Mouse (Mus musculus) lung, adult 18-20 months (tissue): ENCODE measurements around the gene Glrx5.

Source experiments
- DNase-seq, 2 experiments: peaks; one replicate each; pipeline ENCODE4 v3.0.0; 2022; ENCODE audit warnings: mixed read lengths in 2 of 2

The Glrx5 gene

DNA sequence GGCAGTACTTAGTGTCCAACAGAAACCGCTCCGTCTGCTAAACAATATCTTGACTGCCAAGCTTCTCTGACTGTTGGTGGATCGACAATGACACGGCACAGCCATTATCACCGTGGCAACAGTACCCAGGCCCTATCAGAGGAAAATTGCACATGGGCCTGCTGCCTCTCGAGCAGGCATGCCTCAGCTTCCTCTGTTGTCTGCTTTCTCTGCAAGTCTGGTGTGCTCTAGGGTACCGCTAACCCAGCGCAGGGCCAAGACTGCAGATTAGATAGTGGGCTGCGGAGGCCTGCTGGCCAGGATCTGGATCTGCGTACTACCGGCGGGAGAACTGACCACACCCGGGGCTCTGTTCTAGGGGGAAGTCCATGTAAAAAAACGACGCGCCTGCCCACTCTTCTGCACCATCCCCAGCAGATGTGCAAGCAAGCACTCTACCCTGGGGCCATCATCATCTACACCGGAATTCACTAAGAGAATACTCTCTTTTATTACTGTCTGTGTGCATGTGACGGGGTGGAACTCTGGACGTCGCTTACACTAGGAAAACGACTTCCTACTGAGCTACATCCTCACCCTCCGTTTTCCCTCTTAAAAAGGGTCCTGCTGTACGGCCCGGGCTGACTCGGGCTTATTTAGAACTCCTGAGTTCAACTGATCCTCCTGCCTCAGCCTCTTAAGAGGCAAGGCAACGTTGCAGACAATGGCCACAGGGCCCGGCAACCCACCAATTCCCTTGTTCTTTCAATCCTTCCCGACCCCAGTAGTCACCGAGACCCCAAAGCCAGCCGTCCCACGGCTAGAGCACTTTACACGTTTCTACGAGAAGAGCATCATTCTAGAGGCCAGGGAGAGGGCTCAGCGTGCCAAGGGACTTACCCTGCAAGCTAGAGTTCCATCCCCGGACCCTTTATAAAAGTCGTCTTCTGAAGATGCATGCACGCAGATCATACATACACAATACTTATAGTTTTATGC, 1.1 kb upstream of the Glrx5 start:
- no peak for DNase-seq

DNA sequence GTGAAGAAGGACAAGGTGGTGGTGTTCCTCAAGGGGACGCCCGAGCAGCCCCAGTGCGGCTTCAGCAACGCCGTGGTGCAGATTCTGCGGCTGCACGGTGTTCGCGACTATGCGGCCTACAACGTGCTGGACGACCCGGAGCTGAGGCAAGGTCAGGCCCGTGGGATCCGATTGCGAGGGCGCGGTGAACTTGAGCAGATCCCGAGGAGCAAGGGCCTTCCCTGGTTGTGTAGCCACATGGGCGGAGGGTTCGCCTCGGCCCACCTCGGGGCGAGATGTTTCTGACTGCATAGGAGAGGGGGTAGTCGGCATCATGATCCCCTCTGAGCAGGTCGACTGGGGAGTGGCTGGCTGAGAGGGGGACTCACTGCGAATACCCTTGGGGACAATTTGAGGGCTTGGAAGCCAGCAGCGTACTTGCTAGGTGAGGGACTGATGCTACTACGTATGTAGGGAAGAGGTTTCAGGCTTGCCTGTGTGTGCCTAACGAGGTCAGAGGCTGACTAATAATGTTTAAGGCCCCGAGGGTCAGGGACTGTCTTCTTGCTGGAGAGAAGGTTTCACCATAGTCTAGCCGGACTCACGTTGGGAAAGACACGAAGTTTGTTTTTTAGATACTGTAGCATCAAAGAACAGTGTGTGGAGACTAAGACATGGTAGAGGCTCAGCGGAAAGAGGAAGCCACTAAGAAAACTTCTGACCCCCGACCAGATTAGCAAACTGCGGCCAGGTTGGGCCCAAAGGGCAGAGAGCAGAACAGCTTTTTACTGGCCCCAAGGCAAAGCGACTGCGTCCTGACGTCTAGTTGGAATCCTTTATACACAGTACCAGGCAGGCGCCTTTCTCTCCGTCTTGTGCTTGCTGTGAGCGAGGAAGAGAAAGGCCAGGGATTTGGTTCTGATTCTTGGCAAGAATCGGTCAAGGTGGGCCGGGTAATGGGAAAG, 616 bp downstream of the Glrx5 start:
- DNase-seq, result peak in 1 of 2 experiments; percentile 30

DNA sequence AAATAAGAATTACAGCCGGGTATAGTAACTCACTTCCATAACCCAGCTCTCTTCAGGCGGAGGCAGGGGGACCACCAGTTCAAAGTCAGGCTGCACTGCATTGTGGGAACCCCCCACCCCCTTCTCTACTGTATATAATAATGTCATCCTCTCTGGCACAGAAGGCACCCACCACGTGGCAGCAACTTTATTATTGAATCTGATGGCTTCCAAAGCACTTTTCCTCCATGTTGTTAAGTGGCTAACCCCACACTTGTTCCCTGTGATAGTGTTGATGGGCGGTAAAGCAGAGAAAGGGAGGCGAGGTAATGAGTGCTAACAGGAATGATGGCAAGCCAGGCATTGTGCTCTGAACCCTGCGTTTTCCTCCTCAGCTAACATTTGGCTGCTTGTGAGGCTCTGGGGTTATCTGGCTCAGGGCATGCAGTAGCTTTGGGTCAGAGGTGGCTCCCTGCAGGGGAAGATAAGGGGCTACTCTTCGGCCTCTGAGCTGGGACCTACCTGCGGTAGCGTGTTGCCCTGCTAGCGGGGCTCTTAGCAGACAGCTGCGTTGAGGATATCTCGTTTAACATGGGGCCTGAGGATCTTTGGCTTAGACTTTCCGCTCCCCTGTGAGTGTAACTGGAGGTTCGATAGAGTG, 1.8 kb downstream of the Glrx5 start:
- DNase-seq, result no peak

DNA sequence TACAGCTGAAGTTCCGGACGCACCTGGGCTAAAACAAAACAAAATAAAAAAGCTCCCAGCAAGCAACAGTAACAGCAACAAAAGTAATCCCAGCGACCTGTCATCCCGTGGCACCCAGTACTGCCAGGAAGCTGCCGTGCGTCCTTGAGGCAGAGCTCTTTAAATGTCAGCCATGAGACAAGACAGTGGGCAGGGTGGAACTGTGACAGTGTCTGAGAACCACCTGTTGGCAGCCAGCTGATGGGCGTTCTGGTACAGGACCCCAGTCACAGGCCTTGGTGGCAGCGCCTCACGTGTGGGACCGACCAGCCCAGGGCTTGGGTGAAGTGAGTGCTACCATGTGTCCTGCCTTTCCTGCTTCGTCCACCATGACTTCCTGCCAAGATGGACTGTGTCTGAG, 5.7 kb downstream of the Glrx5 start:
- DNase-seq, result no peak

DNA sequence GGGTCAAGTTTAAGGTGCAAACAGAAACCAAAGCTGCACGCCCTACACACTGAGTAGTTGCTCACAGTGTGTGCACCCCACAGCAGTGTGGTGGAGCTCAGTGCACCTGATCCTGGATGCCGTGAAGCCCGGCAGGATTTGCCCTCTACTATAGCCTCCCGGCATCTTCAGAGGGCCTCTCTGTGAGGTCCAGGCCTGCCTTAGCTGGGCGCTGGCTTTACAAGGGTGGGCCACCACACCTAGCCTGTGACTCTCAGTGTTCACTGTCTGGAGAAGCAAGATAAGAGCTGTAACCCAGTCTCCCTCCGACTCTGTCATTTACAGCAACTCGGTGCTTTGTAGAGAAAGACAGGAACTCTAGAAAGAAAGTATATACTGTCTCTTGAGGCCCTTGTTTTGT, 6.4 kb downstream of the Glrx5 start:
- DNase-seq, result no peak

DNA sequence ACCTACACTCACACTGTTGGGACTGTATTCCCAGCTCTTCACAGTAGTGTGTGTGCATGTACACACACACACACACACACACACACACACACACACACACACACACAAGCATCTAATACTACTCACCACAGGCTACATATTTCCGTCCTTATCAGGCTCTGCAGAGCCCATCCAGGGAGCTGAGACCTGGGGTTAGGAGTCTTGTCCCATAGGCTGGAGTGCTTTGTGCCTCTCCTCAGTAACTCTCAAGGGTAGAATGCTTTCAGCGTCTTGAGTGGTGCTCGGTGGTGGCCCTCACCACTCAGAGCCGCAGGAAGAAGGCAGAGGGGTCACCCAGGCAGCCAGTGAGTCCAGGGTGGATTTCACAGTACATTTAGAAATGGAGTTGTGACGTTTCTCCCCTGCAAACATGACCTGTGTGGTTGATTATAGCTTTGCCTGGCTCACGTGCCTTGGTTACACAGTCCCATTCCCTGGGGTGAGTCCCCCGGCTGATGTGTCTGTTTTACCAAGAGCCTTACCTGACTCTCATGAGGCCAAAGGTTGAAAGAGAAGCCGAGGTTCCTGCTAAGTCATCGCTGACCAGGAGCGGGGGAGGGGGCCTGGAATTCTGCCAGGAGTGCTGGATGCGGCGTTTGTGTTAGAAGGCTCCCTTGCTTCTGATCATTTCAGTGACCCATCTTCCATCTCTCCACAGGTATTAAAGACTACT, 7.2 kb downstream of the Glrx5 start:
- peak in 1 of 2 experiments; percentile 33 for DNase-seq

DNA sequence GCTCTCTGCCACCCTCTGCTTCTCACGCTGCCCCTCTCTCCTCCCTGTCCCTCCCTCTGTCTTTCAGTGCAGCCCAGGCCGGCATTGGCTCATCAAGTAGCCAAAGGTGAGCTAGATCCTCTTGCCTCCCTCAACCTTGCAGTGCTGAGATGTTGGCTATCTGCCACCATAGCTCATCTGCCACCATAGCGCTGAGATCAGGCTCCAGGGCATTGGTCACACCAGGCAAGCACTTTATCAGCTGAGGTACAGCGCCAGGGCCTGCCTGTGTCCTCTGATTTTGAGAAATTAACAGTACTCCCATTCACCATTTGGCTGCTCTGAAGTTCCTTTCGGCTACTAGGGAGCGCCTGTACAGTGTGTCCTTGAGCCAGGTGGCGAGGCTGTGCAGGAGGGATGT, 8.5 kb downstream of the Glrx5 start:
- DNase-seq, result no peak

DNA sequence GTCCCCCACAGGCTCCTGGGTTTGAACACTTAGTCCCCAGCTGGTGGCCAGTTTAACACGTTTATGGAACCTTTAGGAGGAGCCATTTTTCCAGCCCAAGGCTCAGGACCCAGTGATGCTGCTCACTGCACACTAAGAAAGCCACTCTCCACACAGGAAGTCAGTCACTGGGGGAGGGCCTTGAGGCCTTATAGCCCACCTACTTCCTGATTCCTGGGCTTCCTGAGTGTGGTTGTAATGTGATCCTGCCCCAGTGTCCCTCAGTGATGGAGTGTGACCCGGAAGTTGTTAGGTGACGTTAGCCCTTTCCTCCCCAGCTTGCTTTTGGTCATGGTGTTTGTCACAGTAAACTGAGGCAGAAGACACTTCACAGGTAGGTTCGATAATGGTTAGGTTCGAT, 10.6 kb downstream of the Glrx5 start:
- no peak for DNase-seq

DNA sequence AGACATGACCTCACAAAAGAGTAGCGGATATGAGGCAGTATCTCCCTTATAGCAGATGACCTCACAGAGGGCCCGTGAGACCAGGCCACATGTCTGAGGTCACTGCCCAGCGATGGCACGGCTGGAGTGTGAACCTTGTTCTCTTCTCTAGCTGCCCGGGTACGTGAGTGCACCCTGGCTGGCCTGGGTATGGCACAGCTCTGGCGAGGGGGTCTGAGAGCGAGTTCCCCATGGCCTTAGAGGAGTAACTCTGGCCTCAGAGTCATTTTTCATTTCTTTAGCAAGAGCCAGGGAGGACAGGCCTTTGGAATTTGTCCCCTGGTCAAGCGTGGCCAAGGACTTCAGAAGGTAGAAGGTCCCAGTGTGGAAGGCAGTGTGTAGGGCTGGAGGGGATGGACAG, 12.3 kb downstream of the Glrx5 start:
- DNase-seq, result no peak

DNA sequence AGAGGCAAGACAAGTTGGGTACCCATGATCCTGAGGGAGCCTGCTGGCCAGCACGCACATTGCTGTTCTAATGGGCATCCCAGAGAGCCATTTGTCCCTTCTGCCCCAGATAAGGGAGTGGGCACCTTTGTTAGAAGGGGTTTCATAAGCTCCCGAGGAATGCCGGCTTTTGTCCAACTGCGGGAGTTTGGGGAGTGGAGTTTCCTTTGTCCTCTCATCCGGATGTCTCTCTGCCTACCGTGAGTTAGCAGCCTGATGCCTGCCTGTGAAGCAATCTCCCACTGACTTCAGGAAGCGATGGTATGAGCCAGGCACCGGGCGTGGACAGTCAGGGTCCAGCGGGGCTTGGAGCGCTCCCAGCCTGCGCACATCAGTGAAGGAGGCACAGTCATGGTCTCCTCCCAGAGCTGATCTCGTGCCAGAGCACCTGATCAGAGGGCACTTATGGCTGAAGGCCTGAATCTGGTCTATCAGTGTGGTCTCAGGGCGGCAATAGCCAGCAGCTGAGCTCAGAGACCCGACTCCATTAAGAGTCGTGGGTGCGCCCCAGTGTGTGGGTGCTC, 15.9 kb downstream of the Glrx5 start:
- DNase-seq, result no peak

DNA sequence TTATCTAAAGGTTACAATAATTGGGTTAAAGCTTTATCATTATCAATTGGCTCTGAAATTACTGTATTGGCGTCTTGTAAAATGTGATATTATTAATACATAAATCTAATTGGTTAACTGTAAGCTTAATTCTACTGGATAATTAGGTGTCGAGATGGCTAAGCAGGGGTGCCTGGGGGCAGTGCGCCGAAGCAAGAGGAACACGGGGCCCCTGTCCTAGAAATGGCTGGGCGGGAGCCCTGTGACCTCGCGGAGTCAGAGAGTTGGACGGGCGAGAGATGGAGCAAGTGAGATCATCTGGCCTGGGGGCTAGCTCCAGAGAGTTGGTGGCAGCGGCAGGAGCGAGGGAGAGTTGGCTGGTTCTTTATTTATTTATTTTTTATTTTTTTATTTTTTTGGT, 17.3 kb downstream of the Glrx5 start:
- no peak for DNase-seq

DNA sequence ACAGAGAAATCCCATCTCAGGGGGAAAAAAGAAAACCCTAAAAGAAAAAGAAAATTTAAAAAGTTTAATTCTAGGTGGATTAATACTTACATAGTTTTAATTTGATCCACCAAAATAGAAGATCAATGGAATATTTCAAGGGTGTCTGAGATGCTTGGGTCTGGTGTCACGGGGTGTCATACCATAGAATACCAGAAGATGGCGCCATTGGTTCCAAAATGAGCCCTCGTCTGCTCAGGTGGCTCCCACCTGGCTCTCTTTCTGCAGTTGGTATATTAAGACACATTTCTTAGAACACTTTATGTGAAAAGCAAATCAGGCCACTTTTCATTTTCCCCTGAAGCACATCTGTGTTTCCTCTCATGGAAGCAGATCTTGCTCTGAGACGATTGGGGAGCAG, 18.4 kb downstream of the Glrx5 start:
- peak in 1 of 2 experiments; percentile 34 for DNase-seq

DNA sequence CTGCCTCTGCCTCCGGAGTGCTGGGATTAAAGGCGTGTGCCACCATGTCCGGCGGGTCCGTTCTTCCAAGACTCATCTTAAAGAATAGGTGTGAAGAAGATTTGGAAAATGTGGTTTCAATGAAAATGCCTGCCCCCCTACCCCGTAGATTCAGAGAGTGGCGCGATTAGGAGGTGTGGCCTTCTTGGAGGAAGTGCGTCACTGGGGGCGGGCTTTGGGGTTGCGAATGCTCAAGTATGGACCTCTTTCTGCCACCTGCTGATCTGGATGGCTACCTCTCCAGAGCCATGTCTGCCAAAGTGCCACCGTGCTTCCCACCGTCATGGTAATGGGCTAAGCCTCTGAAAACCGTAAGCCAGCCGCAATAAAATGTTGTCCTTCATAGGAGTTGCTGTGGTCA, 21.6 kb downstream of the Glrx5 start:
- no peak for DNase-seq

DNA sequence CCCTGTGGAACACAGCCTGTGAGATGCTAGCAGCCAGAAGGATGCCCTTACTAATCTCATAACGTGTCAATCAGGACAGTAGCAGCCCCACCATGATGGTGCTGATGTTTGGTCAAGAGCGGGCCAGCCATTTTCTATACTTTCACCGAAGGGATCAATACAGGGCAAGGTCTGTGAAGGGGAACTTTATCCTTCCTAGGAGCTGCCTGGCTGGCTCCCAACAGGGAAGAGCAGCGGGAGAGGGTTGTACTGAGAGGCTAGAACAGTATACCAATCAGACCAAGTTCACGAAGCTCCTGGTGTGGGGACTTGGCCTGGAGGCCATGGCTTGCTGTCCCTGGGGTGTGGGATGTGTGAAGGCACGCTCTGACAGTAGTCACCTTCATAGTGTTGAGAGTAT, 22.8 kb downstream of the Glrx5 start:
- no peak for DNase-seq

DNA sequence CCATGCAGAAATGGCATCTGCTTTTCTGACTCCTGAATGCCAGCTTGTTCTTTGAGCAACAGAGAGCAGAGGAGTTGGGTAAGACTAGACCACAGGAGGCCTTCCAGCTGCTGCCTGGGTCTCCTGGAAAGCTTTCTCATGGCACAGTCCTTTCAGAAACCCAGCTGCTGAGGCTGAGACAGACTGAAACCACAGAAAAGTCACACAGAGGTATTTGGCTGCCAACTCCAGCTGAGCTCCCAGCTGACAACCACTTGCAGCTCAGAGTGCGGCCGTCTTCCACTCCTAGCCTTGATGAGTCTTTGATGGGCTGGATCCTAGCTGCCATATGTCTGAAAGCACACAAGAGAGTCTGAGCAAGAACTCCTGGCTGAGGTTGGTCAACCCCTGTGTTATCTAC, 27.5 kb downstream of the Glrx5 start:
- DNase-seq, result no peak

DNA sequence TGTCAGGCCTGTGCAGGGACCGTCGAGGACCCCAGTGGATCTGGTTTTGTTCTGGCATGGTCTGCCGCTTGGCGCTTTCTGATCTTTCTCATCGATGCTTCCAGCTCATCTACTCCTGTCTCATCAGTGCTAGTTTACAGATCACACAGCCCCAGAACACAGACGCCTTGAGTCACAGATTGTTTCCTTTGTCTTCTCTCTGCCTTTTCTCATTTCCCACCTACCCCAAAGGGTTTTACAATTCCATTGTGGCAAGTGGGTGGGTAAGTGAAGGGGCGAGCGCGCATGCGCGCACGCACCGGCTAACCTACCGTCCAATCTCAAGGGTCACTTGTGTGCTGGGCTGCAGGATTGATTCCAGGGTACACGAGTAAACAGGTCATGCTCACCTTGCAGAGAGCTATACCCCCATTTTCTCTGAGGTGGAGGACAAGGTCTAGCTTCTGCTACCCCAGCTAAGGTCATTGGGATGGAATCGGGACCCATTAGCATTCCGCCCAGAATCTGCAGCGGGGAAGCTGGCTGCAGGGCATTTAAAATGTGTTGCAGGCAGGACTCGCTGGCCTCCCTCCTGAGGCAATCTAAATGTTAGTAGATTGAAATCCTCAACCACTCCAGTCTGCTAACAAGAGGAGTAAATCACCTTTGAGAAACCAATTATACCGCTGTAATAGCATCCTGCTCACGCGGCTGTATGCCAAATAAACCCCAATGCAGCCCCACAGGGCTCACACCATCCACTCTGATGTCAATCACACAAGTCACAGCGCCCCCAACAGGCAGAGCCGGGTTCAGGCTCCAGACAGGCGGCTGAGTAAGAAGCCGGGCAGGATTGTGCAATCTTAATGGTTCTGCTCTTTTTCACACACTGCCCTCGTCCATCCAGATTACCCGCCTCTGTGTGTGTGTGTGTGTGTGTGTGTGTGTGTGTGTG, 31.0 kb downstream of the Glrx5 start:
- no peak for DNase-seq

DNA sequence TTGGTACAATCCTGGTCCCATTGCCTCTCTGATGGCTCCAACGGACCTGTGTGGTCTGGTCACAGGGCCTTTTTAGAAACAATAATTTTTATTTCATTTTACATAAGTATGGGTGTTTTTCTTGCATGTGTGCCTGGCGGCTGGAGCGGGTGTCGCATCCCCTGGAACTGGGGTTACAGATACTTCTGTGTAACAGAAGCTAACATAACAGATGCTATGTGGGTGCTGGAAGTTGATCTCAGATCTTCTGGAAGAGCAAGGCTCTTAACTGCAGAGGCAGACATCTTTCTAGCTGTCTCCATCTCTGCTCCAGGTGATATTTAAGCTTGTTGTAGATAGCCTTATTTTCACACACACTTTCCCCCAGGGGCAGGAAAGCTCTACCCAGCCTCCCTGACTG, 31.7 kb downstream of the Glrx5 start:
- DNase-seq, result no peak

DNA sequence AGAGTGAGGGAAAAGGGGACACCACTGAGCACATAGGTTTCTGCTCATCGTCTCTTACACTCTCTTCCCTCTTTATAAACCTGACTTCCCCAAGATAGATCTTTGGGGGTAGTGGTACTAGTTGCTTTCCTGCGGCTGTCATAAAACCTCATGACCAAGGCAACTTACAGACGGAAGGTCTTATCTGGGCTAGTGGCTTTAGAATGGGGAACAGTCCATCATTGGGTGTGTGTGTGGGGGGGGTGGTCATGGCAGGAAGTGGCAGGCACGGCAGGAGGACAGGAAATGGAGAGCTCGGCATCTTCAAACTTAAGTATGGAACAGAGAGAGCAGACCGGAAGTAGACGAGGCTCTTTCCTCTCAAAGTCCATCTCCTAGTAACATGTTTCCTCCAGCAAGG, 32.6 kb downstream of the Glrx5 start:
- DNase-seq, result no peak

DNA sequence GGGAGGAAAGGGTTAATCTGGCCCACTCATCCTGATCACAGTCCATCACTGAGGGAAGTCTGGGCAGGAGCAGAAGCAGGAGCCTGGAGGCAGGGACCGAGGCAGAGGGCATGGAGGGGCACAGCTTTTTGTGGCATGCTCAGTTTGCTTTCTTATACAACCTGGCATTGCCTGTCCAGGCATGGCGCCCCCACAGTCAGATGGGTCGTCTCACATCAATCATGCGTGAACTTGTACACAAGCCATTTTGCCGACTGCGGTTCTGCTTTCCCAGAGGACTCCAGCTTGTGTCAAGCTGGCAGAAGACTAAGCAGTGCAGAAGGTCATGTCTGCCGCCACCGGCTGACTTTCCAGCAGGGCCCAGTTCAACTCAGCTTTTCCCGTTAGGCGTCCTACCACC, 34.0 kb downstream of the Glrx5 start:
- no peak for DNase-seq

DNA sequence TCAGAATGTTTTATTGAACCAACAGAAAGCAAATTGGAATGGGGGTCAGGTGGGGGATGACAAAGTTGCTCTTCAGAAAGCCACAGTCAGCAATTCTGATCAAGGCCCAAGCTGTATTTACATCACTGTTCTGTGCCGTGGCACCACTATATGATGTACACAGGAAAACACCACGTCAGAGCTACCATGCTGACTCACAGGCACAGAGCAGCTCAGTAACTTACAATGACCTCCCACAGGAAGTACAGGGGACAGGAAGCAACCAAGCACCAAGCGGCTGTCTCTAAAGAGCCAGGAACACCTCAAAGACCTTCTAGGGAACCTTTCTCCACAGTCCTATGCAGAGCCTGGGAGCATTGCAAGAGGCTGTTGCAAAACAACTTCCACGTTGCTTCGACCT, 36.4 kb downstream of the Glrx5 start:
- DNase-seq, result no peak

DNA sequence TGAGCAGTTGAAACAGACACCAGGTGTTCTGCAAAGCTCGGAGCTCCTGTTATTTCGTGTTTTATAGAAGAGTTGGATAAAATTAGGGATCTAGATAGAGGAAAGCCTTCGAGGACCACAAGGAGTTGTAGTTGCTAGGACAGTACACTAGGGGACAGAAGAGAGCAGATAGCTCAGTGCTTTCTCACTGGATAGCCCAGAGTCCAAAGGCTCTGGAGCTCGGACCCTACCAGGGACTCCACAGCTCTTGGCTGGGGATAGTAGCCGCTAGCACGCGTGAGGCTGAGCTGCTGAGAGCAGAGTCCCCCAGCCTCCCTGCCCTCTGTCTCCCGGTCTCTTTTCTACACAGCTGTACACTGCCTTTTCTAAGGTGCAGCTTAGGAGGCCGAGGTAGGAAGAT, 41.2 kb downstream of the Glrx5 start:
- DNase-seq, result peak in 1 of 2 experiments; percentile 28
